Mouse (Mus musculus) brain, adult 10 weeks (tissue): ENCODE data around the gene Mgat4e. TPM values are rescaled to one million over a fixed set of nuclear protein-coding genes. Genes with fewer than 3 reads are reported as not detected.

Experiments used
- polyA plus RNA-seq: library from polyadenylated mRNA; stranded (reverse); fragments of 350-450 nt; fragmentation: Illumina TruSeq; extraction: RNeasy Lipid Tissue Mini Kit (QIAGEN cat#74804); gene quantifications from one replicate; pipeline ENCODE4 v1.2.3, GENCODE M21; 2015; ENCODE audit warnings: low read depth, low replicate concordance

Gene Mgat4e
- not detected for polyA plus RNA-seq

DNA sequence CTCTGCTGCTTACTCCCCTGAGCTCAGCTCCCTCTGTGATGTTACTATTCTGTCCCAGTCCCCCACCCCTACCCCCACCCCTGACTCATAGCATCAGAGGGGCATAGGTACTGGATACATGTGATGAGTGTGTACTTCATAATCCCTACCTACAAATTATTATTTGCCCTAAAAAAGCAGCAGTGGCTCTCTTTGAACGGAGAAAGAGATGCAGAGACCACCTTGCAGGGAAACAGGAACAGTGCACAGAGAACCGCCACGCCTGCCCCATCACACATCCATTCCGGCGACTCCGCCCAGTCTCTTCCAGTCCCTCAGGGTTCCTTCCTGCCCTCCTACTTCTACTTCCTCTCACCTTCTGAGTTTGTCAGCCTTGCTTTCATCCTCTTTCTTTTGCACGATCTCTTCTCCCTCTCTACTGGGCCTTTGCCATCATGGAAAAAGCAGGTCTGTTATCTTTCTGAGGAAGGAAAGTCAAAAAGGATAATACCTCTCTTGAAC lies at the start of gene Mgat4e:
Mgat4e (minus strand) TSS at position 51 of the 501 bp plus-strand sequence.

GRCm38 (mm10) chr1:134559976-134560375 lies 10.5 kb upstream of the Mgat4e start, which contains the start of gene Kdm5b:
Gene Kdm5b (plus strand): TSS chr1:134560171.

DNA sequence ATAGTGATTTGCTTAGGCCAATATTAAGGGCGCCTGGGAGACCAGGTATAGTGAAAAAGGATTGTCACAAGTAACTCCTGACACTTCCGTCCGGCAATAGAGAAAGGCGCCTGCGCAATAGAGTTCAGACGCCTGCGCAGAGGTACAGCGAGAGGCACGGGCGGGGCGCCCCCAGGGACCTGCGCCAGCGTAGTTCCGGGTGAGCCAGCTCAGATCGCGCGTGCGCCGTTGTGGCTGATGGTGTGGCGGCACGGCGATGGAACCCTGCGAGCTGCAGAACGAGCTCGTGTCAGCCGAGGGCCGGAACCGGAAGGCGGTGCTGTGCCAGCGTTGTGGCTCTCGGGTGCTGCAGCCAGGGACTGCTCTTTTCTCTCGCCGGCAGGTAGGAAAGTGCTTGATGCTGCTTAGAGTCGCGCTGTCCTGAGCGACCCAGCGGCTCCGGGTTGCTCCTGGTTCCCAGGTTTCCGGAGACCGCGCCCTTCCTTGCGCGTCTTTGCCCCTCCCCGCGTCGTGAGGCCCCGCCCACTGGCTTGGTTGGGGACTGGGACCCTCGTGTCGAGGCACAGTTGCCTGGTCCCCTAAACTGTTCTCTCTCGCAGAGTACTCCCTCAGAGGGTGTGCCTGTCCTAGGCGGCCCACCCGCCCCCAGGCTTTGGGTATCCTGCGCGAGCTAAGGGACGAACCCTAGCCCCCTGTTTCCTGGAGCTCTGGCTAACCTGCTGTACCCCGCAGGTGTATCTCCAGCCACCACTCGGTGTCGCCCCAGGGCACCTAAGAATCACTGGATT lies 54.9 kb downstream of the Mgat4e start, which contains the start of gene Rabif:
Rabif (plus strand) TSS at position 221 of the 788 bp plus-strand sequence.

Other genes with a start within 250 kb of the Mgat4e start
- gene Ppfia4, start 216.8 kb downstream of the Mgat4e start, polyA plus RNA-seq: 32.8 TPM
- 54.9 TPM for gene Tmem183a, start 187.7 kb downstream of the Mgat4e start, polyA plus RNA-seq
- gene 4933406M09Rik, start 163.7 kb downstream of the Mgat4e start, polyA plus RNA-seq: not detected
- 23.7 TPM for gene Cyb5r1, start 144.1 kb downstream of the Mgat4e start, polyA plus RNA-seq
- gene Adipor1, start 134.3 kb downstream of the Mgat4e start, polyA plus RNA-seq: 53.6 TPM
- 30.5 TPM for gene Klhl12, start 94.2 kb downstream of the Mgat4e start, polyA plus RNA-seq
- gene Rabif, start 55.0 kb downstream of the Mgat4e start, polyA plus RNA-seq: 31.2 TPM
- gene Kdm5b, start 10.5 kb upstream of the Mgat4e start, polyA plus RNA-seq: 20.0 TPM
- gene Syt2, start 97.0 kb upstream of the Mgat4e start, polyA plus RNA-seq: 45.1 TPM